Mouse (Mus musculus) heart, postnatal 0 days (tissue): ENCODE measurements around the gene Eci2. TPM values are rescaled to one million over a fixed set of nuclear protein-coding genes. Genes with fewer than 3 reads are reported as not detected.

Source experiments
- ATAC-seq: fragments of 200-750 bp; cut with Nextera tagmentation; 2 replicates; pipeline ENCODE4 v1.8.0; 2017; ENCODE audit warnings: low read depth, moderate number of reproducible peaks, moderate library complexity; ENCODE audit not compliant: insufficient read depth
- DNase-seq: peaks from one replicate; pipeline ENCODE4 v3.0.0-alpha.2; 2016; ENCODE audit warnings: low spot score
- H3K27ac ChIP-seq: fragments of 300-500 bp; sonication (generic); 2 replicates; pipeline ENCODE4 v1.5.1; 2014; ENCODE audit warnings: low read depth, mild to moderate bottlenecking
- H3K27me3 ChIP-seq: fragments of 300-500 bp; sonication (generic); 2 replicates; pipeline ENCODE4 v1.6.1; 2014; ENCODE audit warnings: low read length, mixed read lengths; ENCODE audit not compliant: control insufficient read depth, insufficient read depth
- H3K36me3 ChIP-seq: fragments of 300-500 bp; sonication (generic); replicated peaks from 2 replicates; pipeline ENCODE4 v1.6.1; 2014; ENCODE audit warnings: low read length, mixed read lengths; ENCODE audit not compliant: control insufficient read depth, insufficient read depth
- H3K4me1 ChIP-seq: fragments of 300-500 bp; sonication (generic); 2 replicates; pipeline ENCODE4 v1.6.1; 2014; ENCODE audit warnings: antibody characterized with exemption; ENCODE audit not compliant: control insufficient read depth, insufficient read depth
- H3K4me2 ChIP-seq: fragments of 300-500 bp; sonication (generic); 2 replicates; pipeline ENCODE4 v1.6.1; 2014; ENCODE audit warnings: low read depth, mild to moderate bottlenecking, low read length, moderate library complexity
- H3K4me3 ChIP-seq: fragments of 300-500 bp; sonication (generic); 2 replicates; pipeline ENCODE4 v1.5.1; 2014; ENCODE audit warnings: low read depth, low read length
- H3K9ac ChIP-seq: fragments of 300-500 bp; sonication (generic); replicated peaks from 2 replicates; pipeline ENCODE4 v1.6.1; 2014; ENCODE audit warnings: low read depth, low read length, mixed read lengths
- H3K9me3 ChIP-seq: fragments of 300-500 bp; sonication (generic); replicated peaks from 2 replicates; pipeline ENCODE4 v1.6.1; 2016; ENCODE audit warnings: low read length; ENCODE audit not compliant: control insufficient read depth
- CTCF ChIP-seq: IDR thresholded peaks from 2 replicates; pipeline ENCODE4 v1.5.1; 2016; ENCODE audit warnings: antibody characterized with exemption, control low read depth, low read depth
- EP300 ChIP-seq: IDR thresholded peaks from 2 replicates; pipeline ENCODE4 v1.6.1; 2016; ENCODE audit warnings: antibody characterized with exemption, low read depth
- WGBS: fragments of 180-500 bp; shearing (Covaris S2); extraction: QIAGEN DNeasy Blood & Tissue Kit; methylation state at CpG from one replicate; pipeline ENCODE4 v1.1.7; 2014; 5-methylcytosine and 5-hydroxymethylcytosine counted together
- polyA plus RNA-seq: library from polyadenylated mRNA; unstranded; fragments of >200 nt; fragmentation: Nextera tagmentation; extraction: Ambion mirVana; gene quantifications from 2 replicates; pipeline ENCODE4 v1.2.1, GENCODE M21; 2015
- total RNA-seq: library from RNA; depleted of rRNA; stranded (reverse); fragments of >200 nt; gene quantifications from 2 replicates; pipeline ENCODE4 v1.2.3, GENCODE M21; 2014; ENCODE audit warnings: low replicate concordance; rRNA removed

The Eci2 gene
- total and polyA plus RNA-seq, 2 experiments from 2014 or later = 245 to 300 TPM

- no peak for ATAC-seq
- TF ChIP-seq EP300 (no peak), CTCF (no peak)
- H3K4me1 ChIP-seq = no peaks in the 10 kb centered on the region
Measured at GRCm38 (mm10) chr13:34942370-34942769, 84.5 kb downstream of the Eci2 start.

GRCm38 (mm10) chr13:34934931-34935644 is 91.8 kb downstream of the Eci2 start:
- TF ChIP-seq EP300 (no peak), CTCF (no peak)
- no peaks in the 10 kb centered on the region for H3K27me3 ChIP-seq
- H3K9ac ChIP-seq = no peak overlapping the region
- no peak overlapping the region for H3K4me2 ChIP-seq
- DNase-seq (no peak), ATAC-seq (no peak)
- no peaks in the 10 kb centered on the region for H3K36me3 ChIP-seq
- H3K4me3 ChIP-seq = no peak overlapping the region
- no peaks in the 10 kb centered on the region for H3K4me1 ChIP-seq
- WGBS = 69% methylated on average over 10 of the region's 10 CpGs
- H3K27ac ChIP-seq = no peak overlapping the region
- no peaks in the 10 kb centered on the region for H3K9me3 ChIP-seq

More at GRCm38 (mm10) chr13:34942370-34942769, 84.5 kb downstream of the Eci2 start:
- H3K9ac ChIP-seq = no peak overlapping the region
- no peaks in the 10 kb centered on the region for H3K9me3 ChIP-seq
- H3K36me3 ChIP-seq = no peaks in the 10 kb centered on the region
- no peak overlapping the region for H3K4me2 ChIP-seq
- no peak overlapping the region for H3K27ac ChIP-seq
- no peaks in the 10 kb centered on the region for H3K27me3 ChIP-seq
- H3K4me3 ChIP-seq = no peak overlapping the region
- no peak for DNase-seq

Other genes starting within 250 kb of the Eci2 start
- 16.7 and 22.9 TPM in 2 replicates for gene Prpf4b, start 151.8 kb downstream of the Eci2 start, total RNA-seq
- gene Prpf4b, start 151.8 kb downstream of the Eci2 start, polyA plus RNA-seq = 32.8 and 37.4 TPM in 2 replicates
- 0.15 TPM in 1 of 2 replicates, not detected in the other for gene Fam217a, start 102.8 kb downstream of the Eci2 start, total RNA-seq
- 0.99 and 1.9 TPM in 2 replicates for gene Fam217a, start 102.8 kb downstream of the Eci2 start, polyA plus RNA-seq
- not detected in 2 replicates for gene 4933417A18Rik, start 102.7 kb downstream of the Eci2 start, total RNA-seq
- gene 4933417A18Rik, start 102.7 kb downstream of the Eci2 start, polyA plus RNA-seq = not detected in 2 replicates
- gene Eci3, start 63.3 kb downstream of the Eci2 start, total RNA-seq = not detected in 2 replicates
- gene Eci3, start 63.3 kb downstream of the Eci2 start, polyA plus RNA-seq = 0.18 and 0.56 TPM in 2 replicates